Mouse (Mus musculus) midbrain, postnatal 0 days (tissue): ENCODE data around the gene Sord. TPM values are rescaled to one million over a fixed set of nuclear protein-coding genes. Genes with fewer than 3 reads are reported as not detected.

Experiments used
- ATAC-seq: fragments of 200-750 bp; cut with Nextera tagmentation; 2 replicates; pipeline ENCODE4 v1.8.0; 2017; ENCODE audit warnings: moderate number of reproducible peaks, mild to moderate bottlenecking, moderate TSS enrichment, moderate library complexity; ENCODE audit not compliant: low FRiP score
- DNase-seq: peaks from one replicate; pipeline ENCODE4 v3.0.0-alpha.2; 2015; ENCODE audit warnings: low spot score
- H3K27ac ChIP-seq: fragments of 300-500 bp; sonication (generic); 2 replicates; pipeline ENCODE4 v1.5.1; 2014; ENCODE audit warnings: low read depth, mild to moderate bottlenecking, low read length, mixed read lengths
- H3K27me3 ChIP-seq: fragments of 300-500 bp; sonication (generic); 2 replicates; pipeline ENCODE4 v1.6.1; 2014; ENCODE audit warnings: low read length, control low read depth, mixed read lengths; ENCODE audit not compliant: insufficient read depth
- H3K36me3 ChIP-seq: fragments of 300-500 bp; sonication (generic); 2 replicates; pipeline ENCODE4 v1.6.1; 2014; ENCODE audit warnings: low read length, control low read depth, mixed read lengths; ENCODE audit not compliant: insufficient read depth
- H3K4me1 ChIP-seq: fragments of 300-500 bp; sonication (generic); 2 replicates; pipeline ENCODE4 v1.6.1; 2014; ENCODE audit warnings: mild to moderate bottlenecking, control low read depth, antibody characterized with exemption, low read length, mixed read lengths; ENCODE audit not compliant: insufficient read depth
- H3K4me2 ChIP-seq: fragments of 300-500 bp; sonication (generic); 2 replicates; pipeline ENCODE4 v1.6.1; 2014; ENCODE audit warnings: low read depth, mild to moderate bottlenecking, low read length, mixed read lengths; ENCODE audit not compliant: poor library complexity, severe bottlenecking
- H3K4me3 ChIP-seq: fragments of 300-500 bp; sonication (generic); 2 replicates; pipeline ENCODE4 v1.5.1; 2014; ENCODE audit warnings: low read depth, mild to moderate bottlenecking, low read length, moderate library complexity
- H3K9ac ChIP-seq: fragments of 300-500 bp; sonication (generic); replicated peaks from 2 replicates; pipeline ENCODE4 v1.6.1; 2014; ENCODE audit warnings: mild to moderate bottlenecking, low read length, moderate library complexity, mixed read lengths; ENCODE audit not compliant: poor library complexity, severe bottlenecking
- H3K9me3 ChIP-seq: fragments of 300-500 bp; sonication (generic); 2 replicates; pipeline ENCODE4 v1.6.1; 2016; ENCODE audit warnings: low read length, control low read depth
- CTCF ChIP-seq: IDR thresholded peaks from 2 replicates; pipeline ENCODE4 v1.5.1; 2016; ENCODE audit warnings: antibody characterized with exemption, mild to moderate bottlenecking
- WGBS: fragments of 180-500 bp; shearing (Covaris S2); extraction: QIAGEN DNeasy Blood & Tissue Kit; methylation state at CpG from one replicate; pipeline ENCODE4 v1.1.7; 2014; 5-methylcytosine and 5-hydroxymethylcytosine counted together
- polyA plus RNA-seq: library from polyadenylated mRNA; unstranded; fragments of >200 nt; fragmentation: Nextera tagmentation; extraction: Ambion mirVana; gene quantifications from 2 replicates; pipeline ENCODE4 v1.2.1, GENCODE M21; 2015
- total RNA-seq: library from RNA; depleted of rRNA; stranded (reverse); fragments of >200 nt; gene quantifications from 2 replicates; pipeline ENCODE4 v1.2.3, GENCODE M21; 2014; rRNA removed

Gene Sord
- total RNA-seq (32.5 and 33.8 TPM in 2 replicates), polyA plus RNA-seq (29.4 and 31.1 TPM in 2 replicates)

DNA sequence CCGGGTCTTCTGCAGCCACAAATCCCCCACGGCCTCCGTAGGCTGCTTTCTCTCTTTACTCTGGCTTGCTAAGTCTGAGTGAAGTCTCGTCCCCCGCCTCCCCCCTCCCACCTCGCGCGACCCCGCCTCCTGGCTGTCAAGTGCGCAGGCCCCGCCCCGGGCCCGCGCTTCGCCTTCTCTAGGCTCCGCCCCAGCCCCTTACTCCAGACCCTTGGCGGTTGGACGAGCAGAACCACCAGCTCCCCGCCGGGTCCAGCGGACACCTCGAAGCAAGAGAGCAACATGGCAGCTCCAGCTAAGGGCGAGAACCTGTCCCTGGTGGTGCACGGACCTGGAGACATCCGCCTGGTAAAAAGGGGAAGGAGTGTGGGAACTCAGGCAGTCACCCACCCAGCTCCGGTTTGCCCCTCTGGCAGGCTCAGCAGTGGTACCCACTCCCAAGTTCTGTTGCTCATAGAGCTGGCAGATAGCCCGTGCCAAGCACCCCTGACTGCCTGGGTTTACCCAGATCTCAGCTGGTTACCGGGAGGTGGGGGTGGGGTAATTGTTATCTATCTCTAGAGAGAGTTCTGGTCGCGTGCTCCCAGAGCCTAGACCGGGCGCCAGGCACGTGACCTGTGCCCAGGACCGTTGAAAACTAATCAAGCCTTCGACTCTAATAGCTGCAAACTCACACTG lies at the start of gene Sord:
TSS of gene Sord (plus strand) at position 139 of the 678 bp plus-strand sequence.
- 1% methylated on average over 35 of the region's 35 CpGs for WGBS
- peak; percentile 93 for ATAC-seq

DNA sequence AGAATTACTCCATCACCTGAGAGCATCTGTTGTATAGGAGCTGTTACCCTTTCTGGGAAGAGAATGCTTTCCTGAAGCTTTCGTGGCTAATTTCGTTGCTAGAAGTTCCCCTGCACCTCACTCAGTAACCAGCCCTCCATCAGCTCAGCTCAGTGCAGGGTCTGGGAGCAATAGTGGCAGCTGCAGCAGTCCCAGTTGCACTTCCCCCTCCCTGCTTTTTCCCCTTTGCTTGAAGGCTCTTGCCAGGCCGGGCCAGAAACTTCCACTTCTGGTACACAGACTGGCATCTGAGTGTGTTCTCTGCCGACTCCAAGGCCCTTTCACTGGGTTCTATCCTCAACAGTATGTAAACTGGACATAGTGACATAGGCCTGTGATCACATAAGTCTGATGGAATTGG lies 49.5 kb upstream of the Sord start:
- DNase-seq: no peak
- no peak for TF ChIP-seq CTCF
- 92% methylated on average over 4 of the region's 4 CpGs for WGBS

More for the DNA sequence above, at the start of gene Sord:
- no peaks in the 10 kb centered on the region for H3K9me3 ChIP-seq
- peak within 1 kb of the TSS; percentile 49 for H3K27ac ChIP-seq
- peak; percentile 92 for DNase-seq
- peak within 1 kb of the TSS; percentile 54 for H3K4me3 ChIP-seq
- no peak for TF ChIP-seq CTCF
- H3K4me2 ChIP-seq: peak within 1 kb of the TSS; percentile 67
- H3K9ac ChIP-seq: peak within 1 kb of the TSS; percentile 59
- H3K36me3 ChIP-seq: no peaks in the 10 kb centered on the region
- no peaks in the 10 kb centered on the region for H3K27me3 ChIP-seq
- H3K4me1 ChIP-seq: no peaks in the 10 kb centered on the region

DNA sequence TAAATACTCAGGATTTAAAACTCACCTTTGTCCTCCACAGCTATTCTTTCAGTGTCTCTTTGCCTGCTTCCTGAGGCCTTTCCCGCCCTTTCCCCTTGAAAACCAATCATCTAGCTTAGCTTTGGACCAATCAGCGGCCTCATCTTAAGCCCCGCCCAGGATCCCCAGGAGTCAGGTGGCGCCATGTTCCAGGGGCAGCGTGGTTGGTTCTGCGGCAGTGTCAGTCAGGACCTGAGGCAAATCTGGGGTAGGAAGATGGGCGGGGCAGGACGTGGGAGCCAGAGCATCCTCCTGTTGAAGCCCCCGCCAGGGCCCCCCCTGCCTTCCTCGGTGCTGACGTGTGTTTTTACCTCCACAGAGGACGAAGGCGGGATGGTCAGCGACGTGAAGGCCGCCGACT lies 48.4 kb upstream of the Sord start, which contains the start of the genes Patl2 and Terb2:
TSS of gene Patl2 (minus strand) at position 84 of the 400 bp plus-strand sequence.
TSS of gene Terb2 (plus strand) at position 167 of the 400 bp plus-strand sequence.
- WGBS: 86% methylated on average over 17 of the region's 17 CpGs
- no peak for DNase-seq
- no peak for ATAC-seq
- Histone ChIP-seq H3K4me3 (no peak within 1 kb of the TSS), H3K4me2 (no peak within 1 kb of the TSS), H3K9me3 (no peaks in the 10 kb centered on the region), H3K27me3 (no peaks in the 10 kb centered on the region), H3K9ac (no peak within 1 kb of the TSS), H3K4me1 (no peaks in the 10 kb centered on the region), H3K27ac (no peak within 1 kb of the TSS), H3K36me3 (no peaks in the 10 kb centered on the region)
- no peak for TF ChIP-seq CTCF

More for the DNA sequence above, 49.5 kb upstream of the Sord start:
- ATAC-seq: no peak
- no peaks in the 10 kb centered on the region for H3K9me3 ChIP-seq
- no peak overlapping the region for H3K4me3 ChIP-seq
- H3K4me2 ChIP-seq: no peak overlapping the region
- H3K27me3 ChIP-seq: no peaks in the 10 kb centered on the region
- no peaks in the 10 kb centered on the region for H3K36me3 ChIP-seq
- no peak overlapping the region for H3K9ac ChIP-seq
- no peaks in the 10 kb centered on the region for H3K4me1 ChIP-seq
- H3K27ac ChIP-seq: no peak overlapping the region

DNA sequence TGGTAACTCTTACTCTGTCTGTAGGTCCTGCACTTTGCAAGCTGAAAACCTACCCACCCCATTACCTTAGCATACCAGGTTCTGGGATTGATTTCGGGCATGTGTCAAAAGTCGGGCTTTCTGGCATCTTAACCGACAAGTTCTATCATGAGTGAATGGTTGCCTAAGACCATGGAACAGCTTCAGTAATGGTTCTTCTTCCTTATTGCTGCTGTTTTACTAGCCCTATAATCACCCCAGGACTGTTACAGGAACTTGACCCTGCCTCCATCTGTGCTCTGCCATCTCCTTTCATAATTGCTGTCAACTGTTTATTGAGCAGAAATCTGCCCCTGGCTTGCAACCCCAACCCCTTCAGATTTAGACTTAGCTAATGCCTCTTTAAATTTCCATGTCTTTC lies 47.8 kb upstream of the Sord start:
- ATAC-seq: no peak
- WGBS: 98% methylated on average over 3 of the region's 3 CpGs
- H3K4me1 ChIP-seq: no peaks in the 10 kb centered on the region
- H3K36me3 ChIP-seq: no peaks in the 10 kb centered on the region
- H3K9ac ChIP-seq: no peak overlapping the region
- no peaks in the 10 kb centered on the region for H3K27me3 ChIP-seq
- TF ChIP-seq CTCF: no peak
- no peak overlapping the region for H3K4me3 ChIP-seq
- no peak overlapping the region for H3K4me2 ChIP-seq
- H3K9me3 ChIP-seq: no peaks in the 10 kb centered on the region
- no peak for DNase-seq
- H3K27ac ChIP-seq: no peak overlapping the region

DNA sequence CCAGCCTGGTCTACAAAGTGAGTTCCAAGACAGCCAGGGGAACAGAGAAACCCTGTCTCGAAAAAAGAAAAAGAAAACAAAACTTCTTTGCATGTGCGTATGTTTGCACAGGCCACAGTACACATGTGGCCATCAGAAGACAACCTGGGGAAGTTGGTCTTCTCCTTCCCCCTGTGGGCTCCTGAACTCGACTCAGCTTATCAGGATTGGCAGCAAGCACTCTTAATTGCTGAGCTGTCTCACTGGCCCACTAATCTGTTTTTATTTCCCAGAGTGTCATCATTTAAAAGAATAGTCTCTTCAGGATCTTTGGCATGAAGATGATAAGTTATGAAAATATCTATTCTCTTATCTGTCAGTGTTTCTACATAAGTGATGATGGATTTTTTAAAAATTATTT lies 42.7 kb upstream of the Sord start:
- Histone ChIP-seq H3K9ac (no peak overlapping the region), H3K4me2 (no peak overlapping the region), H3K4me3 (no peak overlapping the region), H3K36me3 (no peaks in the 10 kb centered on the region), H3K27ac (no peak overlapping the region), H3K4me1 (no peaks in the 10 kb centered on the region), H3K9me3 (no peaks in the 10 kb centered on the region), H3K27me3 (no peaks in the 10 kb centered on the region)
- ATAC-seq: no peak
- DNase-seq: no peak
- no peak for TF ChIP-seq CTCF
- WGBS: 82% methylated on average over 3 of the region's 3 CpGs

DNA sequence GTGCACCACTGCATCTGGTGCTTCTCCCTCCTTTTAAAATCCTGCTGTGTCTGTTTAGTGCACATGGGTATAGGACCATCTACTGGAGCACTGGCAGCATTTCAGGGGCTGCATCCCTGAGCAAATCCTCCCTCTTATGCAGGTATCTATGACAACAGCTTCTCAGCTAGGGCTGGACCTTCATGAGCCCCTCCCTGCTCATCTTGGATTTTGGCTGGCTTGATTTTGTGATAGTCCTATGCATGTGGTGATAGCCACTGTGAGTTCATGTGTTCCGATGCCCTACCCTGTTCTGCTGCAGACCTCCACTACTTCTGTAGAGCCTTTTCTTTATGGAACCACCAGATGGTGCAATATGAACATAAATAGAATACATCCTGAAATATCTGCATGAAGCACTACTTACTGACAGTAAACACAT lies 40.0 kb upstream of the Sord start:
- Histone ChIP-seq H3K36me3 (no peaks in the 10 kb centered on the region), H3K9me3 (no peaks in the 10 kb centered on the region), H3K27me3 (no peaks in the 10 kb centered on the region), H3K4me1 (no peaks in the 10 kb centered on the region), H3K4me3 (no peak overlapping the region), H3K4me2 (0 out of 2 replicates have a peak overlapping the region, but pooled peaks have one; percentile 9), H3K9ac (no peak overlapping the region), H3K27ac (no peak overlapping the region)
- peak; percentile 83 for TF ChIP-seq CTCF
- ATAC-seq: peak; percentile 72
- 28% methylated on average over 1 of the region's 1 CpGs for WGBS
- DNase-seq: peak; percentile 80
